Mouse (Mus musculus): ENCODE results near the gene Hsf2. TPM values are rescaled to one million over a fixed set of nuclear protein-coding genes. Genes with fewer than 3 reads are reported as not detected.
"Not testable (repeated sequence)": the region's sequence is repeated elsewhere in the genome, so short reads cannot be mapped to it uniquely, and the experiment has no call there.

Gene Hsf2
- polyA plus RNA-seq, 1 experiment from 2014 or later, result 43.4 TPM

- Histone ChIP-seq H3K27ac (peak overlapping the region; percentile 98), H3K36me3 (peaks cover 19% of the 10 kb centered on the region), H3K27me3 (ENCODE audit: low read depth, poor library complexity, severe bottlenecking) (no peaks in the 10 kb centered on the region), H3K9me3 (replicated peaks) (no peaks in the 10 kb centered on the region), H3K4me1 (peaks cover 14% of the 10 kb centered on the region), H3K4me3 (peak overlapping the region; percentile 89)
- DNase-seq (ENCODE audit: low spot score), result peak; percentile 50
- WGBS, result 4% methylated on average over 8 of the region's 8 CpGs
Observed at GRCm38 (mm10) chr10:57487201-57487600, 1.0 kb downstream of the Hsf2 start.

GRCm38 (mm10) chr10:57488591-57488990, 2.4 kb downstream of the Hsf2 start:
- Histone ChIP-seq H3K36me3 (peaks cover 27% of the 10 kb centered on the region), H3K9me3 (replicated peaks) (no peaks in the 10 kb centered on the region), H3K27me3 (ENCODE audit: low read depth, poor library complexity, severe bottlenecking) (no peaks in the 10 kb centered on the region), H3K4me3 (no peak overlapping the region), H3K4me1 (peaks cover 14% of the 10 kb centered on the region), H3K27ac (no peak overlapping the region)
- DNase-seq (ENCODE audit: low spot score), result no peak

DNA sequence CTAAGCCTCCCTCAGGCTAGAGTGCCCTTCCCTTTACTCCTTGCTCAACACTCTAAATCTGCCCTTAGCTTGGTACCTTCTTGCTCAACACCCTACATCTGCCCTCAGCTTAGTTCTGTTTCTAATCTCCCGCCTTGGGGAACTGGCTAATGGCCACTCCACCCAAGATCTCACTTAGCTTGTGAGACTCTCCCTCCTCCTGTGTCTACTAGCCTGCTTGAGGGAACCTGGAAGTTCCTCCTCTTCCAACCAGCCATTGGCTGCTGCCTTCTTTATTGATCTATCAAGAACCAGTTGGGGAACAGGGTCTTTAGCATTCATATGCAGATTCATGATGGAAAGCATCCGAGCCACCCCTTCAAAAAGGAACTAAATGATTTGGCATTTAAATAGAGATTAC, 5.9 kb downstream of the Hsf2 start:
- no peak overlapping the region for H3K4me3 ChIP-seq
- H3K9me3 ChIP-seq (replicated peaks), result no peaks in the 10 kb centered on the region
- peaks cover 39% of the 10 kb centered on the region for H3K36me3 ChIP-seq
- H3K27ac ChIP-seq, result no peak overlapping the region
- no peaks in the 10 kb centered on the region for H3K27me3 ChIP-seq (ENCODE audit: low read depth, poor library complexity, severe bottlenecking)
- H3K4me1 ChIP-seq, result peaks cover 14% of the 10 kb centered on the region
- DNase-seq (ENCODE audit: low spot score), result no peak
- 89% methylated on average over 2 of the region's 2 CpGs for WGBS

DNA sequence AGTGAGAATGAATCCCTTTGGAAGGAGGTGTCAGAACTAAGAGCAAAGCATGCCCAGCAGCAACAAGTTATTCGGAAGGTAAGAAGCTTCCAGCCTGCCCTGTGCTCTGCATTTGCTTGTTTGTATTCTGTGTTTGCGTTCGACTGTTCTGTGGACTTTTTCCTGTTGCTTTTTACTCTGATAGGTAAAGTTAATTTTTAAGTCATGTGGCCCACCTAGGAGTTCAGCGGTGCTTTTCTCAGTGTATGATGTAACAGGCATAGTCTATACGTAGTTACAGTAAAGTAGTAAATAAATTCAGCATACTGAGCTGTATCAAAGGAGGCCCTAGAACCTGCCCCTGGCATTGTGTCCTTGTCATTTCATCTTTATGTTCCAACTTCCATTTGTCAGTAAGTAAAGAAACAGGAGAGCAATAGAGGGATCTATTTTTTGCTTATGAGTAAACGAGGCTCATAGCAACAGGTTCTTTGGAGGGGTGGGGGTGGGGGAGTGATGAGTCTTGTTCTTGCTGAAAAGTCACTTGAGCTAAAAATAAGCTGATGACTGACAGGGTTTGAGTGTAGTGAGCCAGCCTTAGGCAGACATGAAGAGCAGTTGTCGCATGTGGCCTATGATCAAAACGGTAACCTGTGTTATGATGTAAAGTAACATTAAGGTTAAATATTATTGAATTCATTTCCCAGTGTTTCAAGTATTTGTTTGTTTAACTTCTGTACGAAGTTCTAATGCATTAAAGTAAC, 13.4 kb downstream of the Hsf2 start:
- H3K4me1 ChIP-seq, result no peaks in the 10 kb centered on the region
- H3K36me3 ChIP-seq, result peaks cover 60% of the 10 kb centered on the region
- no peaks in the 10 kb centered on the region for H3K27me3 ChIP-seq (ENCODE audit: low read depth, poor library complexity, severe bottlenecking)
- DNase-seq (ENCODE audit: low spot score), result no peak
- WGBS, result 92% methylated on average over 9 of the region's 9 CpGs
- H3K9me3 ChIP-seq (replicated peaks), result no peaks in the 10 kb centered on the region
- no peak overlapping the region for H3K27ac ChIP-seq
- H3K4me3 ChIP-seq, result no peak overlapping the region

GRCm38 (mm10) chr10:57514616-57515015, 28.4 kb downstream of the Hsf2 start:
- Histone ChIP-seq H3K27ac (no peak overlapping the region), H3K9me3 (replicated peaks) (no peaks in the 10 kb centered on the region), H3K27me3 (ENCODE audit: low read depth, poor library complexity, severe bottlenecking) (no peaks in the 10 kb centered on the region), H3K4me3 (no peak overlapping the region), H3K36me3 (peaks cover 99% of the 10 kb centered on the region), H3K4me1 (no peaks in the 10 kb centered on the region)
- WGBS, result 94% methylated on average over 2 of the region's 2 CpGs
- no peak for DNase-seq (ENCODE audit: low spot score)

GRCm38 (mm10) chr10:57515278-57515677, 29.1 kb downstream of the Hsf2 start:
- DNase-seq (ENCODE audit: low spot score), result no peak
- H3K36me3 ChIP-seq, result peaks cover 99% of the 10 kb centered on the region
- no peak overlapping the region for H3K4me3 ChIP-seq
- H3K4me1 ChIP-seq, result no peaks in the 10 kb centered on the region
- WGBS, result 93% methylated on average over 1 of the region's 1 CpGs
- no peaks in the 10 kb centered on the region for H3K27me3 ChIP-seq (ENCODE audit: low read depth, poor library complexity, severe bottlenecking)
- H3K27ac ChIP-seq, result no peak overlapping the region
- H3K9me3 ChIP-seq (replicated peaks), result no peaks in the 10 kb centered on the region

DNA sequence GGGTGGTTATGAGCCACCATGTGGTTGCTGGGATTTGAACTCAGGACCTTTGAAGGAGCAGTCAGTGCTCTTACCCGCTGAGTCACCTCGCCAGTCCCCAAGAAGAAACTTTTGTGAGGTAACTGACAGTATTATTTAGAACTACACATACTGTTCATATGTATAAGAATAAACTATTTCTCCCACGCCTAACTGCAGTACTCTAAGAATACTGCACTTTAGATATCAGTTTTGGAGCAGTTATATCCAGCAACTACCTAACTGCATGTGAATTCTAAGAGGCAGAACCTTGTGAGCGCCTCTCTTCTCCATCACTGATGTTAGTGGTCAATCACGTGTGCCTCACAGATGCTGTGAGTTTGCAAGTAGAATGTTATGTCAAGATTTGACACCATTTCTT, 40.3 kb downstream of the Hsf2 start:
- 96% methylated on average over 5 of the region's 5 CpGs for whole genome bisulfite sequencing

DNA sequence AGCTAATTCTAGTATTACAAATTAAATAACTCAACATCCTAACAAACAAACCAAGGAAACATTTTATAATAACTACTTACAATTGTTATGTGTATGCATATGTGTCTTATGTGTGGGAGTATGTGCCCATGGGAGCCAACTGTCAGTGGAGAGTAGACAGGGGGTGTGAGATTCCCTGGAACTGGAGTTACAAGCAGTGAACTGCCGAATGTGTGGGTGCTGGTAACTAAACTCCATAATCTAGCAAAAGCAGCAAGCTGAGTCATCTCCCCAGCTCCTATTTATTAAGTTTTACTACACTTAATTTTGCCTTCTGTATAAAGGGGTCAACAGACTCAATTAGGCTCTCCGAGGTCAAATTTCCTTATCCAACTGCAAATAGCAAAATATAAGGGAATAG, 44.9 kb downstream of the Hsf2 start:
- DNase-seq (ENCODE audit: low spot score), result no peak
- H3K27ac ChIP-seq, result no peak overlapping the region
- no peaks in the 10 kb centered on the region for H3K27me3 ChIP-seq (ENCODE audit: low read depth, poor library complexity, severe bottlenecking)
- H3K9me3 ChIP-seq (replicated peaks), result no peaks in the 10 kb centered on the region
- peaks cover 22% of the 10 kb centered on the region for H3K36me3 ChIP-seq
- peak overlapping the region; percentile 91 for H3K4me3 ChIP-seq
- 71% methylated on average over 2 of the region's 2 CpGs for WGBS
- peaks cover 7% of the 10 kb centered on the region for H3K4me1 ChIP-seq

More for the DNA sequence above, 40.3 kb downstream of the Hsf2 start:
- Histone ChIP-seq H3K4me1 (peaks cover 7% of the 10 kb centered on the region), H3K27me3 (ENCODE audit: low read depth, poor library complexity, severe bottlenecking) (no peaks in the 10 kb centered on the region), H3K9me3 (replicated peaks) (no peaks in the 10 kb centered on the region), H3K27ac (no peak overlapping the region), H3K36me3 (peaks cover 68% of the 10 kb centered on the region), H3K4me3 (no peak overlapping the region)
- no peak for DNase-seq (ENCODE audit: low spot score)

DNA sequence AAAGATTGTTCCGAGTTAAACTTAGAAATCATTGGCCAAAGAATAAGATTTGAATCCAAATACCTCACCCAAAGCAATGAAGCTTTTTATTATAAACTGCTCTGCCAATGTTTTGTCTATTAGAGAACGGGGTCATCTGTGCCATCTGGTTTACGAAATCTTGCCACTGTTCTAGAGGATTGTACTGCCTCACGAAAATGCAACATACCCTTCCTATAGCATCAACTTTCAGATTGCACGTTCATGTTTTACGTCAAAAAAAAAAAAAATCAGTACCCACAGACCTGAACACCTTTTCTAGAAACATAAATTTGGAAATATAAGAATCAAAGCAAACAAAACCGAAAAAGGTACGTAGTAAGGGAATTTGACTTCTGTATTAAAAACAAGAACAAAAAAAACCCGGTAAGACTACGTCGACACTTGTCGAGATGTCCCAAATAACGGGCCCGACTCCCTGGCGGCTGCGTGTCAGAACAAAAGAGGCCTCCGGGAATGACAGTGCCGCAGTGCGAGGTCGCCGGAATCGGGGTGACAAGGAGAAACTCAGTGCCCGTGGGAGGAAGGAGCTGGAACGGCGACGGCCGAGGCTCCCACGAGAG, 45.5 kb downstream of the Hsf2 start:
- DNase-seq (ENCODE audit: low spot score), result no peak
- no peaks in the 10 kb centered on the region for H3K9me3 ChIP-seq (replicated peaks)
- peaks cover 16% of the 10 kb centered on the region for H3K36me3 ChIP-seq
- no peaks in the 10 kb centered on the region for H3K27me3 ChIP-seq (ENCODE audit: low read depth, poor library complexity, severe bottlenecking)
- peak overlapping the region; percentile 91 for H3K4me3 ChIP-seq
- 4% methylated on average over 28 of the region's 28 CpGs for WGBS
- H3K4me1 ChIP-seq, result peaks cover 7% of the 10 kb centered on the region
- H3K27ac ChIP-seq, result peak overlapping the region; percentile 96

- H3K4me1 ChIP-seq, result peaks cover 7% of the 10 kb centered on the region
- H3K27ac ChIP-seq, result peak within 1 kb of the TSS; percentile 96
- H3K4me3 ChIP-seq, result peak within 1 kb of the TSS; percentile 91
- peak; percentile 94 for DNase-seq (ENCODE audit: low spot score)
- no peaks in the 10 kb centered on the region for H3K27me3 ChIP-seq (ENCODE audit: low read depth, poor library complexity, severe bottlenecking)
- no peaks in the 10 kb centered on the region for H3K9me3 ChIP-seq (replicated peaks)
- WGBS, result 12% methylated on average over 49 of the region's 49 CpGs
- H3K36me3 ChIP-seq, result peaks cover 8% of the 10 kb centered on the region
Observed at GRCm38 (mm10) chr10:57532218-57533101, 46.3 kb downstream of the Hsf2 start, which contains the start of gene Serinc1. TSS of gene Serinc1 (minus strand) at chr10:57532530.

DNA sequence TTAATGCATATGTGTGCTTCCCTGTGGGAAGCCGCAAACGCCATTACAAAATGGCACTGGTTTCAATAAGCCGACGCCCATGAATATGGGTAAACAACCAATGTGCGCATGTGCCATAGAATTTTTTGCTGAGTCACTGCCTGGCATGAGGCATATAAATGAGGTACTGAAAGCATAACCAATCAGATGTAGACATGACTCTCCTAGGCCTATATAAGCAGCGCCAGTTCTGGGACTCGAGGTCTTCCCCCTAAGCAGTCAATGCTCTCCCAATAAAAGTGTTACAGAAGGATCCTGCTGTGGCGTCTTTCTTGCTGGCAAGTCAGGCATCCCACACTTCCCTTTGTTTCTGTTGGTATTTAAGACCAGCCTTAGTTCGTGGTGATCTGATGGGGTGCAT, 57.7 kb downstream of the Hsf2 start:
- H3K27ac ChIP-seq; DNase-seq (ENCODE audit: low spot score); H3K4me1 ChIP-seq; H3K4me3 ChIP-seq; H3K27me3 ChIP-seq (ENCODE audit: low read depth, poor library complexity, severe bottlenecking); H3K9me3 ChIP-seq (replicated peaks); H3K36me3 ChIP-seq: not testable (repeated sequence)
- 88% methylated on average over 9 of the region's 9 CpGs for WGBS

DNA sequence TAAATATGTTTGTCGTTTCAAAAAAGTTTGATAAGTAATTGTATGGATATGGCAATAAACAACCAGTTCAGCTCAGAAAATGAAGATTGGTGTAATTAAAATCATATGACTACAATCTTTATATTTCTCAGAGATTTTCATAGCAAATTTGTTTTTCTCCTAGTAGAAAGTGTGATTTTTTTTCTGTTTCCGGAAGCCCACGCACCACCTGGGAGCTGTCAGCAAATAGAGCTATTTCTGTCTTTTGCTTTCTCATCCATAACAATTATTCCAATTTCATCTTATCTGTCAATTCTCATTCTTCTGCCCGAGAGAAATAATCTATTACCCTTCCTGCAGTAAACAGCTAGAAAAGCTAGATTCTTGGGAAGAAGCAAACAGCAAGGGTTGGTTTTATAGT, 63.4 kb downstream of the Hsf2 start:
- Histone ChIP-seq H3K4me3 (no peak overlapping the region), H3K4me1 (no peaks in the 10 kb centered on the region), H3K27me3 (ENCODE audit: low read depth, poor library complexity, severe bottlenecking) (no peaks in the 10 kb centered on the region), H3K36me3 (no peaks in the 10 kb centered on the region), H3K27ac (no peak overlapping the region), H3K9me3 (replicated peaks) (no peaks in the 10 kb centered on the region)
- WGBS, result 89% methylated on average over 4 of the region's 4 CpGs
- no peak for DNase-seq (ENCODE audit: low spot score)

DNA sequence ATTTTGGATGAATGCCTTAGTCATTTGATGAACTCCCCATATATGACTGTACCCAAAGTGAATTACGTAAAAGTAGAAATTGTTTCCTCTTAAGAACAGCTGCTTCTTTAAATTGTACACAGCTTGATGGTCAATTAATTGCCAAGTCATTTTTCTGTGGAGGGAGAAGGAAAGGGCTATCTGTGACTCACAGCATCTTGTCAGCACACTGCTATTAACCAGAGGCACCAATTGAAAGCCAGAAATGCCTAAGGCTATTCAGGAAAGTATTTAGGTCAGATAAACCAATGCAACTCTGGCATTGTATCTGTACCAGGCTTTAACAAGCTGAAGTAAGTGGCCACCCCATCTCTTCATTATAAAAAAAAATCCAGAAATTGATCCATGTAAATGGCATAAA, 67.5 kb downstream of the Hsf2 start:
- 96% methylated on average over 1 of the region's 1 CpGs for WGBS
- Histone ChIP-seq H3K9me3 (replicated peaks) (no peaks in the 10 kb centered on the region), H3K36me3 (no peaks in the 10 kb centered on the region), H3K4me1 (no peaks in the 10 kb centered on the region), H3K4me3 (no peak overlapping the region), H3K27ac (no peak overlapping the region), H3K27me3 (ENCODE audit: low read depth, poor library complexity, severe bottlenecking) (no peaks in the 10 kb centered on the region)
- no peak for DNase-seq (ENCODE audit: low spot score)

All from limb, embryonic 10.5 days (tissue).